Mouse (Mus musculus): ENCODE results near the gene 6030445D17Rik.

- TF ChIP-seq CTCF (IDR thresholded peaks at IDR 0.05; ENCODE audit: low read depth, low read length) (no peak), POLR2A (IDR thresholded peaks at IDR 0.05; ENCODE audit: extremely low read depth, insufficient read depth, low read length) (no peak)
These were observed 9.8 kb upstream of the 6030445D17Rik start for GRCm38 (mm10) chr4:136452286-136452685.
